ENCODE assay signal across 37 mouse cellular contexts in the genomic region with DNA sequence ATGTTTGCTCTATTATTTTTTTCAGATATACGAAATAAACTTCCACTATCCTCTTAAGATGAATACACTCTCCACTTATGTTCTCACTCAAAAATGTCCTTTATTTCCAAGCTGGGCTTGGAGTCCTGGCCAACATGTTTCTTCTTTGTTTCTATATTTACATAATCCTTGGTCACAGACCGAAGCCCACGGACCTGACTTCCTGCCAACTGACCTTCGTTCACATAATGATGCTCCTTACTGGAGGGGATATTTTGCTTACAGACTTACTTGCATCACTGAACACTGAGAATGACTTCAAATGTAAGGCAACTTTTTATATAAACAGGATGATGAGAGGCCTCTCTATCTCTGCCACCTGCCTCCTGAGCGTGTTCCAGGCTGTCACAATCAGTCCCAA. TPM values are rescaled to one million over a fixed set of nuclear protein-coding genes. Genes with fewer than 3 reads are reported as not detected.
A peak's percentile ranks its signal among the peaks of the same experiment; 100 is the strongest.
DNase-seq lines count a peak whose midpoint lies in the region; ATAC-seq and TF ChIP-seq lines count a peak whose summit lies in the region.
"Had no signal": no experiment of that assay in that cellular context is flagged by ENCODE, and none has a peak within 500 bp of the region (broad histone marks: within the 10 kb centered on the region; RNA-seq: fewer than 3 reads in every experiment).

No protein-coding gene starts in this region.

- no peak for TF ChIP-seq POLR2A in heart, adult 2 months (IDR thresholded peaks at IDR 0.05; ENCODE audit: insufficient read depth, low read depth, low read length)

- no peaks in the 10 kb centered on the region for H3K36me3 ChIP-seq in heart, adult 2 months (ENCODE audit: control insufficient read depth, insufficient read depth, low read length)
- no peaks in the 10 kb centered on the region for H3K36me3 ChIP-seq in midbrain, embryonic 14.5 days (ENCODE audit: control insufficient read depth, insufficient read depth, low read length)
- H3K36me3 ChIP-seq in midbrain, embryonic 13.5 days, result no peaks in the 10 kb centered on the region
- H3K36me3 ChIP-seq: embryonic facial prominence, embryonic 12.5 days; heart, embryonic 13.5 days; hindbrain, embryonic 15.5 days; neural tube, embryonic 13.5 days; stomach, embryonic 15.5 days had no signal

- peak; percentile 37 for DNase-seq in heart, adult 11 months
- no peak for DNase-seq in heart, adult 2 months
- peak; percentile 2 for DNase-seq in midbrain, embryonic 14.5 days
- peak; percentile 79 for DNase-seq in kidney, postnatal 14 days
- no peak for DNase-seq in right cerebral cortex, postnatal 25 days
- DNase-seq: adrenal gland, postnatal 14 days; cerebellum, adult 11-12 months; cerebellum, adult 9-11 months; embryo, embryonic 11 days; gastrocnemius, adult 2 months; gastrocnemius, postnatal 36 days; heart, postnatal 10 days; layer of hippocampus, postnatal 36 days; left cerebral cortex, postnatal 4 days; lung, adult 2 months; lung, postnatal 10 days; thymus, postnatal 14 days had no signal

- H3K4me2 ChIP-seq in midbrain, embryonic 14.5 days (ENCODE audit: low read length), result no peak overlapping the region
- H3K4me2 ChIP-seq in midbrain, embryonic 13.5 days (replicated peaks), result no peak overlapping the region
- H3K4me2 ChIP-seq: embryonic facial prominence, embryonic 12.5 days; heart, embryonic 13.5 days; hindbrain, embryonic 15.5 days; neural tube, embryonic 13.5 days; stomach, embryonic 15.5 days had no signal

- WGBS in heart, adult 2 months, result 43% methylated on average over 5 of the region's 5 CpGs
- WGBS in midbrain, embryonic 14.5 days, result 70% methylated on average over 5 of the region's 5 CpGs
- WGBS in midbrain, embryonic 13.5 days, result 74% methylated on average over 5 of the region's 5 CpGs

- H3K79me2 ChIP-seq in heart, adult 2 months (replicated peaks; ENCODE audit: control insufficient read depth, insufficient read depth, low read length), result no peaks in the 10 kb centered on the region

- H3K9me3 ChIP-seq in midbrain, embryonic 14.5 days (ENCODE audit: control insufficient read depth, low read length), result no peaks in the 10 kb centered on the region
- H3K9me3 ChIP-seq in midbrain, embryonic 13.5 days, result no peaks in the 10 kb centered on the region
- H3K9me3 ChIP-seq: embryonic facial prominence, embryonic 12.5 days; heart, embryonic 13.5 days; hindbrain, embryonic 15.5 days; neural tube, embryonic 13.5 days; stomach, embryonic 15.5 days had no signal

- no peak for TF ChIP-seq EP300 in heart, adult 2 months (IDR thresholded peaks at IDR 0.05; ENCODE audit: insufficient read depth, low read depth, low read length)

- H3K9ac ChIP-seq in heart, adult 2 months (ENCODE audit: low read depth, low read length), result no peak overlapping the region
- H3K9ac ChIP-seq in midbrain, embryonic 14.5 days (replicated peaks; ENCODE audit: low read length), result no peak overlapping the region
- H3K9ac ChIP-seq in midbrain, embryonic 13.5 days (replicated peaks), result no peak overlapping the region
- H3K9ac ChIP-seq: embryonic facial prominence, embryonic 12.5 days; heart, embryonic 13.5 days; hindbrain, embryonic 15.5 days; liver, embryonic 14.5 days; neural tube, embryonic 13.5 days; stomach, embryonic 15.5 days had no signal

- ATAC-seq in midbrain, embryonic 14.5 days (ENCODE audit: low FRiP score, low TSS enrichment), result no peak
- no peak for ATAC-seq in midbrain, embryonic 13.5 days
- ATAC-seq in megakaryocyte, adult 5-6 weeks (ENCODE audit: poor library complexity, severe bottlenecking), result no peak
- ATAC-seq: forebrain, embryonic 16.5 days; inflammation-experienced regulatory T-cells, adult 6 months had no signal

- no peak for TF ChIP-seq CTCF in heart, adult 2 months (IDR thresholded peaks at IDR 0.05)

- no peaks in the 10 kb centered on the region for H3K4me1 ChIP-seq in heart, adult 2 months (ENCODE audit: control insufficient read depth, insufficient read depth, low read length)
- no peaks in the 10 kb centered on the region for H3K4me1 ChIP-seq in midbrain, embryonic 14.5 days (ENCODE audit: control insufficient read depth, insufficient read depth, low read length)
- no peaks in the 10 kb centered on the region for H3K4me1 ChIP-seq in midbrain, embryonic 13.5 days (replicated peaks)
- H3K4me1 ChIP-seq: embryonic facial prominence, embryonic 12.5 days; heart, embryonic 13.5 days; hindbrain, embryonic 15.5 days; neural tube, embryonic 13.5 days; stomach, embryonic 15.5 days had no signal

- H3K27ac ChIP-seq in heart, adult 2 months, result no peak overlapping the region
- H3K27ac ChIP-seq in midbrain, embryonic 14.5 days (replicated peaks; ENCODE audit: low read depth, low read length), result no peak overlapping the region
- no peak overlapping the region for H3K27ac ChIP-seq in midbrain, embryonic 13.5 days
- H3K27ac ChIP-seq: embryonic facial prominence, embryonic 12.5 days; gastrocnemius, adult 2 months; heart, embryonic 13.5 days; hindbrain, embryonic 15.5 days; liver, embryonic 14.5 days; macrophage; neural tube, embryonic 13.5 days; stomach, embryonic 15.5 days had no signal

- intact Hi-C loops in heart, adult 2 months (cut with DNase I), result no loop called here

- H3K4me3 ChIP-seq in heart, adult 2 months, result no peak overlapping the region
- H3K4me3 ChIP-seq in midbrain, embryonic 14.5 days (replicated peaks; ENCODE audit: low read depth, low read length), result no peak overlapping the region
- no peak overlapping the region for H3K4me3 ChIP-seq in midbrain, embryonic 13.5 days (replicated peaks)
- H3K4me3 ChIP-seq: embryonic facial prominence, embryonic 12.5 days; gastrocnemius, adult 2 months; heart, embryonic 13.5 days; hindbrain, embryonic 15.5 days; neural tube, embryonic 13.5 days; stomach, embryonic 15.5 days had no signal

- H3K27me3 ChIP-seq in heart, adult 2 months (ENCODE audit: control insufficient read depth, insufficient read depth, low read length), result no peaks in the 10 kb centered on the region
- no peaks in the 10 kb centered on the region for H3K27me3 ChIP-seq in midbrain, embryonic 14.5 days (ENCODE audit: control insufficient read depth, insufficient read depth, low read length)
- no peaks in the 10 kb centered on the region for H3K27me3 ChIP-seq in midbrain, embryonic 13.5 days
- H3K27me3 ChIP-seq: CH12.LX; embryonic facial prominence, embryonic 12.5 days; heart, embryonic 13.5 days; hindbrain, embryonic 15.5 days; neural tube, embryonic 13.5 days; stomach, embryonic 15.5 days had no signal

RNA-seq across cellular contexts. Expression of a gene that starts 13.6 kb away (rescaled TPM):
- not detected for total RNA-seq in heart, adult 2 months (2021)
- polyA plus RNA-seq in heart, adult 2 months (2012; rRNA removed), result not detected in 2 replicates
- not detected in 2 replicates for polyA plus RNA-seq in midbrain, embryonic 14.5 days (2014; fragmentation: Nextera tagmentation; extraction: Ambion mirVana)
- not detected in 2 replicates for polyA plus RNA-seq in midbrain, embryonic 13.5 days (2015; fragmentation: Nextera tagmentation; extraction: Ambion mirVana)
- total RNA-seq in megakaryocyte, adult 5-6 weeks (2015), result not detected in 2 replicates
- total RNA-seq in megakaryocyte, adult 5-6 weeks (2017), result not detected in 2 replicates
- total RNA-seq: adrenal gland, postnatal 14 days; CH12.LX; ES-E14; gastrocnemius, adult 2 months; gastrocnemius, postnatal 36 days; heart, adult 8-10 months; heart, postnatal 10 days; hematopoietic stem cell, adult 5-6 weeks; layer of hippocampus, postnatal 36 days; left cerebral cortex, postnatal 4 days had no signal
- polyA plus RNA-seq: C2C12; embryonic facial prominence, embryonic 12.5 days; forebrain, embryonic 16.5 days; heart, embryonic 13.5 days; hindbrain, embryonic 15.5 days; inflammation-experienced regulatory T-cells, adult 6 months; large intestine, adult 2 months; limb, embryonic 14.5 days; liver, embryonic 14.5 days; lung, adult 2 months; macrophage; neural tube, embryonic 13.5 days; small intestine, adult 2 months; stomach, embryonic 15.5 days had no signal

RNA-seq across cellular contexts. Expression of a gene that starts 32.6 kb away (rescaled TPM):
- total RNA-seq in heart, adult 2 months (2021), result under 1 TPM in 1 of 2 experiments, not detected in 1; 0.16 TPM
- polyA plus RNA-seq in heart, adult 2 months (2012; rRNA removed), result 0.06 and 0.29 TPM in 2 replicates
- polyA plus RNA-seq in midbrain, embryonic 14.5 days (2014; fragmentation: Nextera tagmentation; extraction: Ambion mirVana), result 0.46 and 0.93 TPM in 2 replicates
- polyA plus RNA-seq in midbrain, embryonic 13.5 days (2015; fragmentation: Nextera tagmentation; extraction: Ambion mirVana), result 0.62 and 0.72 TPM in 2 replicates
- total RNA-seq in megakaryocyte, adult 5-6 weeks (2015), result 0.47 TPM in 1 of 2 replicates, not detected in the other
- total RNA-seq in megakaryocyte, adult 5-6 weeks (2017), result 0.07 TPM in 1 of 2 replicates, not detected in the other
- total RNA-seq: gastrocnemius, adult 2 months had no signal
- polyA plus RNA-seq: inflammation-experienced regulatory T-cells, adult 6 months; large intestine, adult 2 months; small intestine, adult 2 months had no signal

RNA-seq across cellular contexts. Expression of a gene that starts 32.7 kb away (rescaled TPM):
- 10 to 100 TPM; 62.4 to 75.5 TPM for total RNA-seq in heart, adult 2 months (2021)
- polyA plus RNA-seq in heart, adult 2 months (2012; rRNA removed), result 16.9 and 49.2 TPM in 2 replicates
- 198 and 204 TPM in 2 replicates for polyA plus RNA-seq in midbrain, embryonic 14.5 days (2014; fragmentation: Nextera tagmentation; extraction: Ambion mirVana)
- 137 and 148 TPM in 2 replicates for polyA plus RNA-seq in midbrain, embryonic 13.5 days (2015; fragmentation: Nextera tagmentation; extraction: Ambion mirVana)
- total RNA-seq in megakaryocyte, adult 5-6 weeks (2015), result 64.6 and 71.0 TPM in 2 replicates
- total RNA-seq in megakaryocyte, adult 5-6 weeks (2017), result 36.6 TPM in 2 replicates

RNA-seq across cellular contexts. Expression of a gene that starts 40.6 kb away (rescaled TPM):
- total RNA-seq in heart, adult 2 months (2021), result not detected
- polyA plus RNA-seq in heart, adult 2 months (2012; rRNA removed), result not detected in 2 replicates
- polyA plus RNA-seq in midbrain, embryonic 14.5 days (2014; fragmentation: Nextera tagmentation; extraction: Ambion mirVana), result not detected in 2 replicates
- not detected in 2 replicates for polyA plus RNA-seq in midbrain, embryonic 13.5 days (2015; fragmentation: Nextera tagmentation; extraction: Ambion mirVana)
- total RNA-seq in megakaryocyte, adult 5-6 weeks (2015), result 0.21 TPM in 1 of 2 replicates, not detected in the other
- total RNA-seq in megakaryocyte, adult 5-6 weeks (2017), result not detected in 2 replicates
- total RNA-seq: adrenal gland, postnatal 14 days; CH12.LX; ES-E14; gastrocnemius, adult 2 months; gastrocnemius, postnatal 36 days; heart, adult 8-10 months; heart, postnatal 10 days; hematopoietic stem cell, adult 5-6 weeks; layer of hippocampus, postnatal 36 days; left cerebral cortex, postnatal 4 days had no signal
- polyA plus RNA-seq: C2C12; embryonic facial prominence, embryonic 12.5 days; forebrain, embryonic 16.5 days; heart, embryonic 13.5 days; hindbrain, embryonic 15.5 days; inflammation-experienced regulatory T-cells, adult 6 months; large intestine, adult 2 months; limb, embryonic 14.5 days; liver, embryonic 14.5 days; lung, adult 2 months; macrophage; neural tube, embryonic 13.5 days; small intestine, adult 2 months; stomach, embryonic 15.5 days; urinary bladder, adult 2 months had no signal

Comparison
In these comparisons a context has a peak if more than half of its experiments do, and no peak if none do; other contexts are left out.
1. DNase-seq: peak in heart, adult 11 months (single experiment), midbrain, embryonic 14.5 days (single experiment) and kidney, postnatal 14 days (single experiment); none in heart, adult 2 months (0 of 2) and right cerebral cortex, postnatal 25 days (single experiment).